Mouse (Mus musculus): Measurements from ENCODE around the gene Mpped1. TPM values are rescaled to one million over a fixed set of nuclear protein-coding genes. Genes with fewer than 3 reads are reported as not detected.

Mpped1 gene
- polyA plus RNA-seq, 1 experiment: not detected

DNA sequence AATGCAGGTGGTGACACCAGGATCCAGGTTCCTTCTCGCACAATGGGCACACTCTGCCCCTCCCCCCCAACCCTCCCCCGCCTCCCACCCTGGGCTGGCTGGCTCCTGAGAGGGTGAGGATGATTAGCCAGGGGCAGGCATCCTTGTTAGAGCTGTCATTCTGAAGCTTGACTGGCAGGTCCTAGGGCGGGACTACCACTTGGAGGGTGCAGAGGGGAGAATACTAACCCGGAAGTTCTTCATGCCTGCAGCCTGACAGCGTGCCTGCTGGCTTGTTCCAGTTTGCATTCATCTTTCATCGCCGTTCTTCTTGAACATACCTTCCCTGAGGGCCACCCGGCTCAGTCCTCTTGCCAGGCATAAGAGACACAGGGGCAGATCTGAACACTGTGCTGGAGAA lies 67.3 kb downstream of the Mpped1 start:
- H3ac ChIP-seq (ENCODE audit: control insufficient read depth, insufficient read length): no peak overlapping the region
- H3K36me3 ChIP-seq (ENCODE audit: control insufficient read depth, insufficient read depth): no peaks in the 10 kb centered on the region
- no peaks in the 10 kb centered on the region for H3K79me2 ChIP-seq (ENCODE audit: control insufficient read depth, insufficient read depth)
- no peak overlapping the region for H3K4me3 ChIP-seq
- no peak for TF ChIP-seq POLR2A (IDR thresholded peaks at IDR 0.05; ENCODE audit: insufficient read length, low read depth)
- TF ChIP-seq TCF12 (IDR thresholded peaks at IDR 0.05; ENCODE audit: insufficient read depth, poor library complexity, severe bottlenecking): no peak
- TF ChIP-seq MYOG (IDR thresholded peaks at IDR 0.05; ENCODE audit: control insufficient read depth in 1 of 3, insufficient read depth in 1 of 3, insufficient read length in 2 of 3, low read depth in 2 of 3): no peak
- no peak for TF ChIP-seq E2F4 (IDR thresholded peaks at IDR 0.05; ENCODE audit: insufficient read depth)
- no peak for TF ChIP-seq MYOD1 (IDR thresholded peaks at IDR 0.05; ENCODE audit: control insufficient read depth in 1 of 3, insufficient read length in 2 of 3, low read depth in 2 of 3)
- no peak for TF ChIP-seq USF1 (IDR thresholded peaks at IDR 0.05; ENCODE audit: low read depth)
- TF ChIP-seq SRF (IDR thresholded peaks at IDR 0.05; ENCODE audit: control insufficient read depth, insufficient read length, low read depth): no peak
- TF ChIP-seq REST (IDR thresholded peaks at IDR 0.05; ENCODE audit: insufficient read depth, insufficient read length): no peak
- no peak for TF ChIP-seq MAX (IDR thresholded peaks at IDR 0.05; ENCODE audit: low read depth)
- no peak for TF ChIP-seq POLR2AphosphoS2 (IDR thresholded peaks at IDR 0.05; ENCODE audit: insufficient read length, low read depth)
- TF ChIP-seq CEBPB (IDR thresholded peaks at IDR 0.05; ENCODE audit: insufficient read depth, poor library complexity, severe bottlenecking): no peak
- TF ChIP-seq TCF3 (IDR thresholded peaks at IDR 0.05; ENCODE audit: insufficient read length, low read depth): no peak
- H3K27me3 ChIP-seq (ENCODE audit: control insufficient read depth, insufficient read depth, insufficient read length): peaks cover 41% of the 10 kb centered on the region
- H3K4me2 ChIP-seq (ENCODE audit: low read depth): no peak overlapping the region

DNA sequence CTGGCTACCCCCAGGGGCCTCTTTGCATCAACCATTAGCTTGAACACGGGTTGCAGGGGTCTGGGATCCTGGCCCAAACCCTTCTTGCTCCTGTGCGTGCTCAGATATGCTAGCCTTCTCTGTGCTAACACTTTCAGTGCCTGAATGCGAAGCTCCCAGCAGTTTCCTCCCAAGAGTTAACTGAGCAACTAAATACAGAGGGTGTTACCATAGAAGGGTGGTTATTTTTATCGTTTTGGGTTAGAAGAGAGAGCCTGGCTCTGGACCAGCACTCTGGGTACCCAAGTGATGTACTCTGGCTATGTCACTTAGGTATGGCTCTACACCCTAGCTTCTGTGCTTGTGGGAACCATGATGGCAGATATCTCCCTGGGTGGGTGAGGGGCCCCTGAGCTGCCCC lies 68.2 kb downstream of the Mpped1 start:
- Histone ChIP-seq H3K27me3 (ENCODE audit: control insufficient read depth, insufficient read depth, insufficient read length) (peaks cover 32% of the 10 kb centered on the region), H3K79me2 (ENCODE audit: control insufficient read depth, insufficient read depth) (no peaks in the 10 kb centered on the region), H3K4me3 (no peak overlapping the region), H3K36me3 (ENCODE audit: control insufficient read depth, insufficient read depth) (no peaks in the 10 kb centered on the region), H3ac (ENCODE audit: control insufficient read depth, insufficient read length) (no peak overlapping the region), H3K4me2 (ENCODE audit: low read depth) (no peak overlapping the region)
- TF ChIP-seq SRF (IDR thresholded peaks at IDR 0.05; ENCODE audit: control insufficient read depth, insufficient read length, low read depth) (no peak), REST (IDR thresholded peaks at IDR 0.05; ENCODE audit: insufficient read depth, insufficient read length) (no peak), MYOD1 (IDR thresholded peaks at IDR 0.05; ENCODE audit: control insufficient read depth in 1 of 3, insufficient read length in 2 of 3, low read depth in 2 of 3) (no peak), E2F4 (IDR thresholded peaks at IDR 0.05; ENCODE audit: insufficient read depth) (no peak), POLR2A (IDR thresholded peaks at IDR 0.05; ENCODE audit: insufficient read length, low read depth) (no peak), USF1 (IDR thresholded peaks at IDR 0.05; ENCODE audit: low read depth) (no peak), POLR2AphosphoS2 (IDR thresholded peaks at IDR 0.05; ENCODE audit: insufficient read length, low read depth) (no peak), CEBPB (IDR thresholded peaks at IDR 0.05; ENCODE audit: insufficient read depth, poor library complexity, severe bottlenecking) (no peak), TCF3 (IDR thresholded peaks at IDR 0.05; ENCODE audit: insufficient read length, low read depth) (no peak), TCF12 (IDR thresholded peaks at IDR 0.05; ENCODE audit: insufficient read depth, poor library complexity, severe bottlenecking) (no peak), MYOG (IDR thresholded peaks at IDR 0.05; ENCODE audit: control insufficient read depth in 1 of 3, insufficient read depth in 1 of 3, insufficient read length in 2 of 3, low read depth in 2 of 3) (no peak), MAX (IDR thresholded peaks at IDR 0.05; ENCODE audit: low read depth) (no peak)

DNA sequence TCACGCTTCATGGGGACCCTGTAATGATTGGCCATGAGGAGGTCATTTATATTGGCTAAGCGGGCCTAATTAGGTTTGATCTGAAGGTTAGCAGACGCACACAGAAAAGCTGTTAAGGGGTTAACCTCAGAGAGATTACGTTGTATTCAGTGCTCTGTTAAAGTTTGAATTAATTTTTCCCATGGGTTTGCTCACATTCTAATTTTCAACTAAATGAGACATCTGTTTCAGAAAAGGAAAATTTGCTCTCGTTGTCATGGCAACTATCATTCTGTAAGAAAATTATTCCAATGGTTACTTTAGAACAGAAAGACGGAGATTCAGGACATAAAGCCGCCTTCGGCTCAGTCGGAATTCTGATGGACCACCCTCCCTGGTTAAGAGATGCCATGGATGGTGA lies 68.9 kb downstream of the Mpped1 start:
- Histone ChIP-seq H3K4me3 (no peak overlapping the region), H3K79me2 (ENCODE audit: control insufficient read depth, insufficient read depth) (no peaks in the 10 kb centered on the region), H3K27me3 (ENCODE audit: control insufficient read depth, insufficient read depth, insufficient read length) (peaks cover 28% of the 10 kb centered on the region), H3ac (ENCODE audit: control insufficient read depth, insufficient read length) (no peak overlapping the region), H3K4me2 (ENCODE audit: low read depth) (no peak overlapping the region), H3K36me3 (ENCODE audit: control insufficient read depth, insufficient read depth) (no peaks in the 10 kb centered on the region)
- TF ChIP-seq POLR2AphosphoS2 (IDR thresholded peaks at IDR 0.05; ENCODE audit: insufficient read length, low read depth): no peak
- TF ChIP-seq TCF3 (IDR thresholded peaks at IDR 0.05; ENCODE audit: insufficient read length, low read depth): no peak
- TF ChIP-seq CEBPB (IDR thresholded peaks at IDR 0.05; ENCODE audit: insufficient read depth, poor library complexity, severe bottlenecking): no peak
- TF ChIP-seq POLR2A (IDR thresholded peaks at IDR 0.05; ENCODE audit: insufficient read length, low read depth): no peak
- no peak for TF ChIP-seq MYOD1 (IDR thresholded peaks at IDR 0.05; ENCODE audit: control insufficient read depth in 1 of 3, insufficient read length in 2 of 3, low read depth in 2 of 3)
- TF ChIP-seq E2F4 (IDR thresholded peaks at IDR 0.05; ENCODE audit: insufficient read depth): no peak
- TF ChIP-seq SRF (IDR thresholded peaks at IDR 0.05; ENCODE audit: control insufficient read depth, insufficient read length, low read depth): no peak
- TF ChIP-seq MYOG (IDR thresholded peaks at IDR 0.05; ENCODE audit: control insufficient read depth in 1 of 3, insufficient read depth in 1 of 3, insufficient read length in 2 of 3, low read depth in 2 of 3): no peak
- TF ChIP-seq MAX (IDR thresholded peaks at IDR 0.05; ENCODE audit: low read depth): no peak
- TF ChIP-seq USF1 (IDR thresholded peaks at IDR 0.05; ENCODE audit: low read depth): no peak
- no peak for TF ChIP-seq TCF12 (IDR thresholded peaks at IDR 0.05; ENCODE audit: insufficient read depth, poor library complexity, severe bottlenecking)
- TF ChIP-seq REST (IDR thresholded peaks at IDR 0.05; ENCODE audit: insufficient read depth, insufficient read length): no peak

DNA sequence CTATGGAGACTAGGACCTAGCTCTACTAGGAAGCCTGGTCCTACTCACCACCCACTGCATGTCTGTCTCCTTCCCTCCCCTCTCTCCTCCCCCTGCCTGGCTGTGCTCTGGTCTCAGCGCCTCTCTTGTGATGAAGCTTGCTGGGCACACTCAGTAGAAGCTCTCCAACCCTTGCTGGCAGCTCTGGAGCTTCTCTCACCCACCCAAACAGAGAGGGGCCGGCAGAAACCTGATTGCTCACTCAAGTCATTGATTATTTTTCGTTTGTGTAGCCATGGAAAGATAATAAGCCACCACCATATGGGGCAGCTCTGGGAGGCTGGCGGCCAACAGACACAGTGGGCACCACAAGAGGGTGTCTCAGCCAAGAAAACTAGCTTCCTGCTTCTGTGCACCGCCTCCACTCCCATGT lies 74.1 kb downstream of the Mpped1 start:
- H3K36me3 ChIP-seq (ENCODE audit: control insufficient read depth, insufficient read depth): no peaks in the 10 kb centered on the region
- H3K79me2 ChIP-seq (ENCODE audit: control insufficient read depth, insufficient read depth): no peaks in the 10 kb centered on the region
- no peak overlapping the region for H3ac ChIP-seq (ENCODE audit: control insufficient read depth, insufficient read length)
- H3K4me3 ChIP-seq: no peak overlapping the region
- TF ChIP-seq MAX (IDR thresholded peaks at IDR 0.05; ENCODE audit: low read depth) (no peak), POLR2A (IDR thresholded peaks at IDR 0.05; ENCODE audit: insufficient read length, low read depth) (no peak), CEBPB (IDR thresholded peaks at IDR 0.05; ENCODE audit: insufficient read depth, poor library complexity, severe bottlenecking) (no peak), TCF12 (IDR thresholded peaks at IDR 0.05; ENCODE audit: insufficient read depth, poor library complexity, severe bottlenecking) (no peak), MYOD1 (IDR thresholded peaks at IDR 0.05; ENCODE audit: control insufficient read depth in 1 of 3, insufficient read length in 2 of 3, low read depth in 2 of 3) (no peak)
- H3K4me2 ChIP-seq (ENCODE audit: low read depth): no peak overlapping the region
- no peaks in the 10 kb centered on the region for H3K27me3 ChIP-seq (ENCODE audit: control insufficient read depth, insufficient read depth, insufficient read length)

DNA sequence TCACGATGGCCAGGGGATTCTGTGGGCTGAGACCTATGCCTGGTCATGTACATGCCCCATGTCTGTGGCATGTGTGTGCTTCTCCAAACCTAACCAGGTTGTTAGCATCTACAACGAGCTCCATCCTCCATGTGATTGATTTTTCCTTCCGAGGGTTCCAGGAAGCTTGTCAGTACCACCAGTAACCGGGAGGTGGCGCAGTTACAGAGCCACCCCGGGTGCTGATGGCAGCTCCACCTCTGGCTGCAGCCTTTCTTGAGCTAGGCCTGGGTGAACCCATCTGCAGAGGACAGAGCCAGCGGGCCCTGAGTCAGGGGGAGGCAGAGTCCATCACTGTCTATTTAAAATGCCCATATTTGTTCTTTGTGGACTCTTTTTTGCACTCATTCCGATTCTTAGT lies 77.9 kb downstream of the Mpped1 start:
- H3K36me3 ChIP-seq (ENCODE audit: control insufficient read depth, insufficient read depth): no peaks in the 10 kb centered on the region
- TF ChIP-seq E2F4 (IDR thresholded peaks at IDR 0.05; ENCODE audit: insufficient read depth) (no peak), USF1 (IDR thresholded peaks at IDR 0.05; ENCODE audit: low read depth) (no peak), REST (IDR thresholded peaks at IDR 0.05; ENCODE audit: insufficient read depth, insufficient read length) (no peak), TCF12 (IDR thresholded peaks at IDR 0.05; ENCODE audit: insufficient read depth, poor library complexity, severe bottlenecking) (no peak), SRF (IDR thresholded peaks at IDR 0.05; ENCODE audit: control insufficient read depth, insufficient read length, low read depth) (no peak), POLR2A (IDR thresholded peaks at IDR 0.05; ENCODE audit: insufficient read length, low read depth) (no peak), POLR2AphosphoS2 (IDR thresholded peaks at IDR 0.05; ENCODE audit: insufficient read length, low read depth) (no peak), MAX (IDR thresholded peaks at IDR 0.05; ENCODE audit: low read depth) (no peak), MYOG (IDR thresholded peaks at IDR 0.05; ENCODE audit: control insufficient read depth in 1 of 3, insufficient read depth in 1 of 3, insufficient read length in 2 of 3, low read depth in 2 of 3) (no peak), TCF3 (IDR thresholded peaks at IDR 0.05; ENCODE audit: insufficient read length, low read depth) (no peak), MYOD1 (IDR thresholded peaks at IDR 0.05; ENCODE audit: control insufficient read depth in 1 of 3, insufficient read length in 2 of 3, low read depth in 2 of 3) (no peak), CEBPB (IDR thresholded peaks at IDR 0.05; ENCODE audit: insufficient read depth, poor library complexity, severe bottlenecking) (no peak)
- H3K4me3 ChIP-seq: no peak overlapping the region
- no peaks in the 10 kb centered on the region for H3K79me2 ChIP-seq (ENCODE audit: control insufficient read depth, insufficient read depth)
- no peak overlapping the region for H3ac ChIP-seq (ENCODE audit: control insufficient read depth, insufficient read length)
- H3K27me3 ChIP-seq (ENCODE audit: control insufficient read depth, insufficient read depth, insufficient read length): no peaks in the 10 kb centered on the region
- no peak overlapping the region for H3K4me2 ChIP-seq (ENCODE audit: low read depth)

Data from myocyte (in vitro differentiated cells).